Mouse (Mus musculus): ENCODE measurements around the gene Shc1. TPM values are rescaled to one million over a fixed set of nuclear protein-coding genes. Genes with fewer than 3 reads are reported as not detected.
A peak's percentile ranks its signal among the peaks of the same experiment; 100 is the strongest.
"Not testable (repeated sequence)": the region's sequence is repeated elsewhere in the genome, so short reads cannot be mapped to it uniquely, and the experiment has no call there.

Shc1 gene
- total RNA-seq, 2 experiments from 2014 or later = 45.0 to 47.5 TPM

DNA sequence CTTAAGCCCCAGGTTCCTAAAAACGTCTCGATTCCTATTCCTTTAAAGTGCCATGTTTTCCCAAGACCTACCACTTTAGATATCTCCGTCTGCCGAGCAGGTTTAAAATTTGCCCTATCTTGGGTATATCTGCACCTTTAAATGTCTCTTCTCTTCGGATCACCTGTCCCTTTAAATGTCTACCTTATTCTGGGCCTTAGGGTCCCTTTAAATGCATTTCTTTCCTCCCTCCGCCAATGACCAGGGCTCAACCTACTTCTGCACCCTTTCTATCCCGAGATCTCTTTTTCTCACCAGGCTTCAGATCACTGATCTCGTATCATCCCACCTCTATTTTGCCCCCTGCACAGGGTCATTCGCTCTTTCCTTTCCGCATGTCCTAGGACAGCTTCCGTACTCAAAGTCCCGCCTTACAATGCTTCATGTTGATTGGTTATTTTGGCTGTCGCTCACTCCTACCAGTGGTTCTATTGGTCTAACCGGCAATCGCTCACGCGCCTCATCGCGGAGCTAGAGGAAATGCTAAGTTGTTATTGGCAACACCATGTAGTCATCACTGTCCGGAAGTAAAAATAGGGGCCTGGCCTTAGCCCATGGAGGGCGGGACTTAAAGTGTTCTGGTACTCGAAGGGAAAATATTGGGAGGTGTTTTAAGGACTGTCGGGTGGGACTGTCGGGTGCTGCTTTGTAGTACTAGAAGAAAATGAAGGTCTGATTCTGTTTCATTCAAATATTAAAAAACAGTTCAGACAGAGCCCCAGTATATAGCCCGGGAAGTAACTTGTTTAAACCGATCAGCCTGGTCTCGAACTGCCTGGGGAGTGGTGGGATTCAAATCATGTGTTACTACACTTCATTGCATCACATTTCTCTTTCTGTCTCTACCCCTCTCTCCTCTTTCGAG lies 6.5 kb upstream of the Shc1 start, which contains the start of gene Flad1:
Gene Flad1 (minus strand): TSS at position 381 of the 904 bp plus-strand sequence.
- intact Hi-C loops (cut with DNase I) = loop anchor here (2.0 kb wide), 1 partner anchor 15 kb away; no protein-coding TSS in a partner anchor
- DNase-seq = peak; percentile 97 to 99

GRCm38 (mm10) chr3:89416158-89416557 lies 2.1 kb upstream of the Shc1 start:
- DNase-seq = no peak
- intact Hi-C loops (cut with DNase I) = no loop called here

- no peak for DNase-seq
- intact Hi-C loops (cut with DNase I) = no loop called here
Measured at GRCm38 (mm10) chr3:89417131-89417530, 1.1 kb upstream of the Shc1 start.

GRCm38 (mm10) chr3:89417840-89418169 lies 438 bp upstream of the Shc1 start:
- no peak for DNase-seq

DNA sequence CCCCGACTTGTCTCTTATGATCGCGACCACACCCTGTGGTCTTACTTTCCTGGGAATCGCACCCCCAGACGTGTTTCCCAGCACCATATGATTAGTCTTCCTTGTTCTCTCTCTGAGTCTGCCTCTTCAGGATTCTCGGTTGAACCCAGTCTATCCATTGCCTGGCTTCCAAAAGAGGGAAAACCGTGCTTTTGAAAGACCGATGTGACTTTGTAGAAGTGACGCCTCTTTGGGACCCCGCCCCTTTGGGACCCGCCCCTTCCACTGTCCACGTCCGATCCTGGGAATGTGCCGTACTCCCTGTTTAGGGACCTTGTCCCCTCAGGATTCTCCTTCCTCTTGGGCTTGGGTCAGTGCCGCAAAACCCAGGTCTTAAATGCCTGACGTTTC lies 613 bp downstream of the Shc1 start:
- intact Hi-C loops (cut with DNase I) = no loop called here
- peak; percentile 82 to 83 for DNase-seq

More at GRCm38 (mm10) chr3:89417840-89418169, 438 bp upstream of the Shc1 start:
- intact Hi-C loops (cut with DNase I) = no loop called here

GRCm38 (mm10) chr3:89419571-89419970 lies 1.3 kb downstream of the Shc1 start:
- intact Hi-C loops (cut with DNase I) = no loop called here
- peak; percentile 61 to 67 for DNase-seq

GRCm38 (mm10) chr3:89419981-89420380 lies 1.7 kb downstream of the Shc1 start:
- intact Hi-C loops (cut with DNase I) = no loop called here
- no peak for DNase-seq

- no peak for DNase-seq
- intact Hi-C loops (cut with DNase I) = no loop called here
Measured at GRCm38 (mm10) chr3:89420421-89420820, 2.2 kb downstream of the Shc1 start.

GRCm38 (mm10) chr3:89421002-89421774 lies 2.9 kb downstream of the Shc1 start:
- intact Hi-C loops (cut with DNase I) = no loop called here
- peak; percentile 84 for DNase-seq

- intact Hi-C loops (cut with DNase I) = no loop called here
- peak; percentile 31 to 33 for DNase-seq
Measured at GRCm38 (mm10) chr3:89421810-89422473, 3.7 kb downstream of the Shc1 start.

DNA sequence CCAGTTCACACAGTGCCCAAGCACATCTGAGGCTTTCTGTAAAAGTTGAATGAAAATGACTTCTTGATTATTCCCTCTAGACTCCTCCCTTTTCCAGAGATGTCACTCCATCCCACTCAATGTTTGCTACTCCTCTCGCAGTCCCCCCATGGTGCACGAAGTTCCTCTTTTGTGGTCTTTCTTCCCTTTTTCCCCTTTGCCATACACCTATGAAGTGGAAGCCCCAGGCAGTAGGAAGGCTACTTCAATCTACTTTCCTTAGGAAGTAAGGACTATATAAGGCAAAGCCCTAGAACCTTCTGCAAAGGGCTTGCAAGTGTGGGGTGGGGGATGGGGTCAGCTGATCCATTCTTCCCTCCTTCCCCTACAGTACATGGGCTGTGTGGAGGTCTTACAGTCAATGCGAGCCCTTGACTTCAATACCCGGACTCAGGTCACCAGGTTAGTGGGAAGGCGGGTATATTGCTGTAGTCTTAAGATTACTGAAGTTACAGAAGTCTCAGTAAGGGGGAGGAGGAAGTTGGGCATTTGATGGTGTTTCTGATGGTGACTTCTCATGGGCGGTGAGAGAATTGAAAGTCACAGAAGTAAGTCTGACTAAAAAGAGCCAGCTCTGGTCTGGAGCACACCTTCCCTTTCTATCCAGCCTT lies 4.4 kb downstream of the Shc1 start:
- DNase-seq = no peak
- intact Hi-C loops (cut with DNase I) = no loop called here

DNA sequence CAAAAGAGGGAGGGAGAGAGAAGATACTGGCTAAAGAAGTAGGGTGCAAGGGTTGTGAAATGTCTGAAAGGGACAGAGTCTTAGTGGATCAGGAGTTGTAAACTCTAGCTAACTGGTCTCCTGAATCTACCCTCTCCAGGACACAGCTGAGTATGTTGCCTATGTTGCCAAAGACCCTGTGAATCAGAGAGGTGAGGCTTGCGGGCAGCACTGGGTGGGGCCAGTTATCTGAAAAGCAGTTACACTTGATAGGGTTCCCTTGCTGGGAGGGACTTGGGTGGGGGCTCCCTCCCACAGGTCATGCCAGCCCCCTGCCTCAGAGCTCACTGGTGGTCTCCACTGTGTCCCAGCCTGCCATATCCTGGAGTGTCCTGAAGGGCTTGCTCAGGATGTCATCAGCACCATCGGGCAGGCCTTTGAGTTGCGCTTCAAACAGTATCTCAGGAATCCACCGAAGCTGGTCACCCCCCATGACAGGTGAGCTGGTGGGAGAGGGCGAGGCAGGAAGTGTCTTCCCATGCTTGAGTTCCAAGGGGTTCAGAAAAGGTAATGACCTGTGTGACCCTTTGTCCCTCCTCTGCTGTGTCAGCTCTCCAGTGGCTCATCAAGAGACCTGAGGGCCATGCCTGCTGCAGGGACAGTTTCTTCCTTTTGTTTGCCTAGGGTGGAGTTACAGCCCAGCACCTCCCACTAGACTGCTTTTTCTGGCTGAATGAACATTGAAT lies 6.3 kb downstream of the Shc1 start:
- no peak for DNase-seq
- intact Hi-C loops (cut with DNase I) = no loop called here

DNA sequence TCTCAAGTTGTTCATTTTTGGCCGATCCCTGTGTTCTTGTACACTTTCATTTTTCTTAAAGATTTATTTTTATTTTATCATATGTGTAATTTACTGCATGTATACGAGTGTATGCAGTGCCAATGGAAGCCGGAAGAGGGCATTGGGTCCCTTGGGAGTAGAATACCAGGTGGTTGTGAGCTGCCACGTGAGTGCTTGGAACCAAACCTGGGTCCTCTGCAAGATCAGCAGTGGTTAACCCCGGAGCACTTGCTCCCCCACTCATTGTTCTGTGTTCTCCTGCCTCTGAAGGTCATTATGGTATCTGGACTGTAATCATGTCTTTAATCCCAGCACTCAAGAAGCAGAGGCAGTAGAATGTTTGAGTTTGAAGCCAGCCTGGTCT lies 6.9 kb downstream of the Shc1 start:
- no peak for DNase-seq
- intact Hi-C loops (cut with DNase I) = no loop called here

DNA sequence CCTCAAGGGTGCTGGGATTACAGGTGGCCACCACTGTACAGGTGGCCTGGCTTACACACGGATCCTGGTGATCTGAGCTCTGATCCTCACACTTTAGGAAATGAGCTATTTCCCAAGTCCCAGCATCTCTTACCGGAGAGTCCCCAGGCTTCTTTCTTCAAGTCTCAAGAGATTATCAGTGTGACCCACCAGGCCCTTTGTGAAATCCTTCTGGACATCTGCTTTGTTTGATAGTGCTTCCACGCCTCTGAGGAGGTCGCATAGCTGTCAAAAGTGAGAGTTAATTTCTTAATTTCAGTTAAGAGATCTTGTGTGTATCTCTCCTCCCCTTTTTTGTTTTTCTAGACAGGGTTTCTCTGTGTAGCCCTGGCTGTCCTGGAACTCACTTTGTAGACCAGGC lies 7.6 kb downstream of the Shc1 start:
- intact Hi-C loops (cut with DNase I) = no loop called here
- no peak for DNase-seq

DNA sequence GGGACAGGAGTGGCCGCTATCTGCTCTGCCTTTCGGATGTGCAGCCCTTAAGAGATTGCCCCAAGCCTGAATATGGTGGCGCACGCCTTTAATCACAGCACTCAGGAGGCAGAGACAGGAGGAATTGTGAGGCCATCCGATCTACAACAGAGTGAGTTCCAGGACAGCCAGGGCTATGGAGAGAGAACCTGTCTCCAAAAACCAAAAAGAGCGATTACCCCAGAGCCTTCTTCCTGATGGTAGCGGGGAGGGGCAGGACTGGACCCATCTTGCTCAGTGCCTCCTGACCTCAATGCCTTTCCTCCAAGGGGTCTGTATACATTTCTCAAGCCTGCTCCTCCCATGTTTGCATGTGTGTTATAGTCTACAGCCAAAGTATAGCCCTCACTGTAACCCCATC lies 10.8 kb downstream of the Shc1 start:
- intact Hi-C loops (cut with DNase I); DNase-seq: not testable (repeated sequence)

DNA sequence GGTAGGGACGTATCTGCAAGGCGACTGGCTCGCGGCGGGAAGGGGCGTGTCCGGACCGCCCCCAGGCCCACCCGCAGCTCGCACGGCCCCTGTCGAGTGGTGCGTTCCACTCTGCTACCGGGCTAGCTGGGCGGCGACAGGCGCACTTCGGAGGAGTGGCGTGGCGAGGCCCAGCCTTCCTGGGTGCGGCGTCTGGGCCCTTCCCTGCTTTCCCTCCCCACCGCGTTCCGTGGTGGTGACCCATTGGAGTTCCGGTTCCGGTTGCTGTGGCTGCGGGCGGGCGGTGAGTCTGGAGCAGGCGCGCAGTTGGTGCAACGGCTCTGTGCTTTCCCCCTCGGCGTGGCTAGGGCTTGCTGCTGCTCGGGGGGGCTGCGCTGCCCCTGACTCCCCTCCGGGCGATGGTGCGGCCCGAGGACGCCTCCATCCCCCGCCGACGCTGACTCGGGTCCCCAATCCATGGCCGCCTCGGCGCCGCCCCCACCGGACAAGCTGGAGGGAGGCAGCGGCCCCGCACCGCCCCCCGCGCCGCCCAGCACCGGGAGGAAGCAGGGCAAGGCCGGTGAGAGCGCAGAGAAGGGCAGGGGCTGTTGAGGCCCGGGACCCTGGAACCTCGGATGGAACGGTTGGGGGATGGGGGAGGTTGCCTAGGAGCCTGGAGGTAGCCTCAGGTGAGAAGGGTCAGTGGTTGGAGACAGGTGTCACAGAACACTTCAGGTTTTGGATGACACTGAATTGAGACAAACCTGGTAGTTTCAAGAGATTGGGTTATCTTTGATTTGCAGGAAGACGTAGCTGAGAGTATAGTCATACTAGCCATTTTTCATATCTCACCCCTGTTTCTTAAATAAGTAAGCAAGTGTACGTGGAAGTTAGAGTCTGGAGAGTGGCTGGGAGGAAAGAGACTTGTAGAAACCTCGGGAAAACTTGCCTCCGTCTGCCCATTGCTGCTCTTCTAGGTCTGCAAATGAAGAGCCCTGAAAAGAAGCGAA lies 12.2 kb downstream of the Shc1 start, which contains the start of gene Pygo2:
Gene Pygo2 (plus strand): TSS at position 44 of the 989 bp plus-strand sequence.
- intact Hi-C loops (cut with DNase I) = no loop called here

GRCm38 (mm10) chr3:89432606-89433005 lies 14.4 kb downstream of the Shc1 start:
- no peak for DNase-seq
- intact Hi-C loops (cut with DNase I) = no loop called here

More for the DNA sequence above, 12.2 kb downstream of the Shc1 start, which contains the start of gene Pygo2:
- DNase-seq = peak; percentile 96

DNA sequence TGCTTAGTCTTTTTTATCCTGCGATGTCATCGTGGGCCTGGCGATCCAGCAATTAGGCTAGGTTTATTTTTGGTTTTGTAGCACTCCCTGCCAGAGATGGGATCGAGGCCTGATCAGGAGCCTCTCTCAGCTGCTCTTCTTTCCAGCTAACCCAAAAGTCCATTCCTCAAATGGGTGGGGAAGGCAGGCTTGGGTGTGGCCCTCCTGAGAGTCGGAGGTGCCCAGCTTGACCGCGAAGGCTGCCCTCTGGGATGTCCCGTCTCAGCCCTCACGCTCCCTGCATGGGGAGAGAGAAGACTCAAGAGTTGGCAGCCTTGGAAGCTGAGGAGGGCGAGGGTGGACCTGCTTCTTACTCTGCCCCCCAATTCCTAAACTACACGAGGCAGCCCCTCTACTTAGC lies 16.3 kb downstream of the Shc1 start:
- intact Hi-C loops (cut with DNase I) = no loop called here
- no peak for DNase-seq
